Comparison of ENCODE assay signal across 11 mouse cellular contexts in genomic region chr12:112309781-112310180, GRCm38 (mm10).
DNase-seq lines count a peak whose midpoint lies in the region; ATAC-seq and TF ChIP-seq lines count a peak whose summit lies in the region.
"Had no signal": no experiment of that assay in that cellular context is flagged by ENCODE, and none has a peak within 500 bp of the region (broad histone marks: within the 10 kb centered on the region; RNA-seq: fewer than 3 reads in every experiment).

No protein-coding gene starts in this region.

- no peaks in the 10 kb centered on the region for H3K9me3 ChIP-seq in forebrain, embryonic 14.5 days (replicated peaks; ENCODE audit: control insufficient read depth, low read length)
- H3K9me3 ChIP-seq: limb, embryonic 15.5 days had no signal

- no peaks in the 10 kb centered on the region for H3K27me3 ChIP-seq in forebrain, embryonic 14.5 days (replicated peaks; ENCODE audit: control insufficient read depth, insufficient read depth, low read length)
- H3K27me3 ChIP-seq: limb, embryonic 15.5 days had no signal

- no peak for ATAC-seq in forebrain, embryonic 14.5 days
- ATAC-seq: Patski had no signal

- 85% methylated on average over 8 of the region's 10 CpGs for WGBS in forebrain, embryonic 14.5 days

- TF ChIP-seq CTCF in gastrocnemius, adult 2 months (IDR thresholded peaks at IDR 0.05) = peak; percentile 54

- no peak overlapping the region for H3K4me2 ChIP-seq in forebrain, embryonic 14.5 days (ENCODE audit: low read length)
- H3K4me2 ChIP-seq: limb, embryonic 15.5 days had no signal

- no peak for DNase-seq in gastrocnemius, adult 2 months
- no peak for DNase-seq in gastrocnemius, postnatal 36 days
- peak; percentile 44 for DNase-seq in retina, embryonic 14.5 days (ENCODE audit: low spot score)
- DNase-seq in retina, postnatal 1 day = no peak
- peak; percentile 65 for DNase-seq in kidney, postnatal 10 days
- peak; percentile 30 for DNase-seq in testis, postnatal 14 days (ENCODE audit: low spot score)
- no peak for DNase-seq in left cerebral cortex, postnatal 36 days (ENCODE audit: low spot score in 2 of 2)
- DNase-seq in forebrain, embryonic 14.5 days (ENCODE audit: low spot score) = no peak
- DNase-seq: cerebellum, adult 9-10 months had no signal

- no peak overlapping the region for H3K27ac ChIP-seq in gastrocnemius, adult 2 months
- H3K27ac ChIP-seq in forebrain, embryonic 14.5 days (ENCODE audit: low read depth, low read length) = no peak overlapping the region
- H3K27ac ChIP-seq: limb, embryonic 15.5 days had no signal

- H3K36me3 ChIP-seq in forebrain, embryonic 14.5 days (ENCODE audit: control insufficient read depth, insufficient read depth, low read length) = no peaks in the 10 kb centered on the region
- H3K36me3 ChIP-seq: limb, embryonic 15.5 days had no signal

- no peak overlapping the region for H3K4me3 ChIP-seq in gastrocnemius, adult 2 months
- no peak overlapping the region for H3K4me3 ChIP-seq in forebrain, embryonic 14.5 days (ENCODE audit: low read depth, low read length)
- H3K4me3 ChIP-seq: limb, embryonic 15.5 days had no signal

- H3K4me1 ChIP-seq in forebrain, embryonic 14.5 days (ENCODE audit: control insufficient read depth, insufficient read depth, low read length) = peaks cover 7% of the 10 kb centered on the region; the same call in 1 of the 2 replicates

- H3K9ac ChIP-seq in forebrain, embryonic 14.5 days (ENCODE audit: low read length) = no peak overlapping the region
- H3K9ac ChIP-seq: limb, embryonic 15.5 days had no signal

- intact Hi-C loops in gastrocnemius, adult 2 months (cut with DNase I) = loop anchor here (10.0 kb wide), 1 partner anchor 165 kb away; the partner anchor contains the start of gene Kif26a
- intact Hi-C loops in gastrocnemius, postnatal 36 days (cut with DNase I) = no loop called here
- intact Hi-C loops in left cerebral cortex, postnatal 36 days (cut with DNase I) = no loop called here

Comparison
In these comparisons a context has a peak if more than half of its experiments do, and no peak if none do; other contexts are left out.
1. DNase-seq: peak in retina, embryonic 14.5 days (single experiment), kidney, postnatal 10 days (single experiment) and testis, postnatal 14 days (single experiment); none in gastrocnemius, adult 2 months (single experiment), gastrocnemius, postnatal 36 days (0 of 2), retina, postnatal 1 day (single experiment), left cerebral cortex, postnatal 36 days (0 of 2) and forebrain, embryonic 14.5 days (single experiment).